Mouse (Mus musculus): ENCODE measurements at regions not wholly inside any gene's neighbourhood (a gene's known extent, or its start where the extent isn't known, plus 50 kb on each side); places are given as distances from the start of the nearest gene placed in this dataset.

DNA sequence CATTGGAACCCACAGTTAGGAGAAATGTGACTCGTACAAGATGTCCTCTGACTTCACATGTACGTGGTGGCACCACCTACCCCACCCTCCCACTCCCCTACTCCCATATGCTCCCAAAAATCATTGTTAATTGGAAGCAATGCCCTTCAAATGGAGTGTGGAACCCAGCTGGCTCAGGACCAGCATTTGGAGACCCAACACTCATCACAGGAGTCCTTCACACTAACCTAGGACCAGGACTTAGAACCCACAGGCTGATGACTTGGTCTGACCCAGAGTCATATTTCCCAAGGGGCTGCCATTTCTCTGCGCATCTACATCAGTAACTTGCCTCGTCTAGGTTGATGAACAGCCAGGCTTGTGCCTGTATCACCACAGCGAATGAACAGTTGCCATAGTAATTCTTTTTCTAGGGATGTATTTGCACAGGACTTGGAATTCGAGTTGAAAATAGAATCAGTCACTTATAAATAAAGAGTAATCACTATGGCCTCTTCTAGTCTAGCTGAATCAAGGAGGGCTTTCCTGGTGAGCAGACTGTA is 84.3 kb upstream of the Tmem108 start:
- Histone ChIP-seq H3K36me3 (ENCODE audit: control insufficient read depth, insufficient read depth) (no peaks in the 10 kb centered on the region), H3ac (ENCODE audit: control insufficient read depth, insufficient read length, low read depth) (no peak overlapping the region), H3K4me3 (ENCODE audit: insufficient read depth, poor library complexity, severe bottlenecking) (no peak overlapping the region), H3K79me2 (ENCODE audit: control insufficient read depth, insufficient read depth) (no peaks in the 10 kb centered on the region), H3K79me3 (ENCODE audit: low read depth) (no peaks in the 10 kb centered on the region), H3K27me3 (ENCODE audit: control insufficient read depth, insufficient read depth, insufficient read length) (no peaks in the 10 kb centered on the region)
- TF ChIP-seq FOSL1 (IDR thresholded peaks at IDR 0.05; ENCODE audit: insufficient read depth, low read length, poor library complexity, severe bottlenecking) (no peak), USF1 (IDR thresholded peaks at IDR 0.05; ENCODE audit: low read depth) (no peak), CEBPB (IDR thresholded peaks at IDR 0.05; ENCODE audit: low read depth) (no peak), MYOG (IDR thresholded peaks at IDR 0.05; ENCODE audit: control insufficient read depth, extremely low read depth, insufficient read length) (no peak), MAX (IDR thresholded peaks at IDR 0.05) (no peak), CTCF (IDR thresholded peaks at IDR 0.05; ENCODE audit: control insufficient read depth, insufficient read depth, insufficient read length) (no peak), MYOD1 (IDR thresholded peaks at IDR 0.05; ENCODE audit: control insufficient read depth, insufficient read length, low read depth) (no peak)

DNA sequence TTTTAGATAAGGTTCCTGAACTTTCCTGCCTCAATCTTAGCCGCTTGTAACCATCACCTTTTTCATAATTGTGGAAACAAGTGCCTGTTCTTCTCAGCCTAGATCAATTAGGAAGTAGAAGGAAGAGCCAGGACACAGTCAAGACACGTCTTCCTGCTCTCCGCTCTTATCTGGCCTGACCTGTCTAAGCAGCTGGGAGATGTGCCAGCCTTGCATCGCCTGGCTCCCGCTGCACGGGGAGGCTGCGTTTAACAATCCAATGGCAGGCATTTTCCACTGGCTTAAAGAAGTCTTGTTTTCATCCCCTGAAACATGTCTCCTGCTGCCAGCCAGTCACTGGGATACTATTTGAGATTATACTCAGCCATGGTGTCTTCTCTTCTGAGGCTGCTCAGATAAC is 86.3 kb upstream of the Tmem108 start:
- TF ChIP-seq USF1 (IDR thresholded peaks at IDR 0.05; ENCODE audit: low read depth) (no peak), MYOG (IDR thresholded peaks at IDR 0.05; ENCODE audit: control insufficient read depth, extremely low read depth, insufficient read length) (no peak), CTCF (IDR thresholded peaks at IDR 0.05; ENCODE audit: control insufficient read depth, insufficient read depth, insufficient read length) (no peak), MYOD1 (IDR thresholded peaks at IDR 0.05; ENCODE audit: control insufficient read depth, insufficient read length, low read depth) (no peak), CEBPB (IDR thresholded peaks at IDR 0.05; ENCODE audit: low read depth) (no peak), FOSL1 (IDR thresholded peaks at IDR 0.05; ENCODE audit: insufficient read depth, low read length, poor library complexity, severe bottlenecking) (no peak), MAX (IDR thresholded peaks at IDR 0.05) (no peak)
- Histone ChIP-seq H3K4me3 (ENCODE audit: insufficient read depth, poor library complexity, severe bottlenecking) (no peak overlapping the region), H3K27me3 (ENCODE audit: control insufficient read depth, insufficient read depth, insufficient read length) (no peaks in the 10 kb centered on the region), H3K79me2 (ENCODE audit: control insufficient read depth, insufficient read depth) (no peaks in the 10 kb centered on the region), H3K36me3 (ENCODE audit: control insufficient read depth, insufficient read depth) (no peaks in the 10 kb centered on the region), H3K79me3 (ENCODE audit: low read depth) (no peaks in the 10 kb centered on the region), H3ac (ENCODE audit: control insufficient read depth, insufficient read length, low read depth) (no peak overlapping the region)

DNA sequence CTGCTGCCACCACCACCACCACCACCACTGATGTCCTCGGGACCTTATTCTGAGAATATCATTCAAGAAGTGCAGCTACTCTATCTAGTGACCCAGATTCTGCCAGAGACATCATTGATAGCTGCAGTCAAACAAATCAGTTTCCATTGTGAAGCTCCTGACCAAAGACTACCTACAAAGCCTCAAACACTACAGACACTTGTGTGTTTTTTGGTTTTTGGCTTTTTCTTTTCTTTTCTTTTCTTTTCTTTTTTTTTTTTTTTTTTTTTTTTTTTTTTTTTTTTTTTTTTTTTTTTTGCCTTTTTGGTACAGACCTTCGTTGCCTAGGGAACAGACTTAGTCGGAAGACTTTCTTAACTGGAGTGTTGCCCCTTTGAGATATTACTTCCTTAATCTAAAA is 87.4 kb upstream of the Tmem108 start:
- Histone ChIP-seq H3K79me3 (ENCODE audit: low read depth) (no peaks in the 10 kb centered on the region), H3K27me3 (ENCODE audit: control insufficient read depth, insufficient read depth, insufficient read length) (no peaks in the 10 kb centered on the region), H3K79me2 (ENCODE audit: control insufficient read depth, insufficient read depth) (no peaks in the 10 kb centered on the region), H3ac (ENCODE audit: control insufficient read depth, insufficient read length, low read depth) (no peak overlapping the region), H3K36me3 (ENCODE audit: control insufficient read depth, insufficient read depth) (no peaks in the 10 kb centered on the region), H3K4me3 (ENCODE audit: insufficient read depth, poor library complexity, severe bottlenecking) (no peak overlapping the region)
- no peak for TF ChIP-seq CTCF (IDR thresholded peaks at IDR 0.05; ENCODE audit: control insufficient read depth, insufficient read depth, insufficient read length)
- no peak for TF ChIP-seq FOSL1 (IDR thresholded peaks at IDR 0.05; ENCODE audit: insufficient read depth, low read length, poor library complexity, severe bottlenecking)
- TF ChIP-seq USF1 (IDR thresholded peaks at IDR 0.05; ENCODE audit: low read depth) = no peak
- no peak for TF ChIP-seq MAX (IDR thresholded peaks at IDR 0.05)
- no peak for TF ChIP-seq CEBPB (IDR thresholded peaks at IDR 0.05; ENCODE audit: low read depth)
- TF ChIP-seq MYOG (IDR thresholded peaks at IDR 0.05; ENCODE audit: control insufficient read depth, extremely low read depth, insufficient read length) = no peak
- TF ChIP-seq MYOD1 (IDR thresholded peaks at IDR 0.05; ENCODE audit: control insufficient read depth, insufficient read length, low read depth) = no peak

DNA sequence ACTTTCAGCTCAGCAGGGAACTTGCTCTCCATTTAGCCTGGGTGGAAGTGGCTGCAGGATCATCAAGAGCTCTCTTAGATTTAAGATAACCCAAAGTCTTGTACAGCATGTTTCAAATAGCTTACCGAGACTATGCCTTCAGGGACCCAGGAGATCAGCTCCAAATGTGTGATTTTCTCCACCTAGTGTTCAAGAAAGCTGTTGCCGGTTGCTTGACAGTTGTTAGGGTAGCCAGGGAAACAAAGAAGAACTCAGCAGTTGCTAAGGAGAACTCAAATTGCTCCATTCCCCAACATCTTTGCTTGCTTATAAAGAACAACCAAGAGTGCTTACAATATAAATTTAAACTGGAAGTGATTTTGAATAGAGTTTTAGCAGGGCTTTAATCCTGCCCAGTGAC is 91.1 kb upstream of the Tmem108 start:
- Histone ChIP-seq H3K79me2 (ENCODE audit: control insufficient read depth, insufficient read depth) (no peaks in the 10 kb centered on the region), H3K27me3 (ENCODE audit: control insufficient read depth, insufficient read depth, insufficient read length) (no peaks in the 10 kb centered on the region), H3K4me3 (ENCODE audit: insufficient read depth, poor library complexity, severe bottlenecking) (no peak overlapping the region), H3ac (ENCODE audit: control insufficient read depth, insufficient read length, low read depth) (no peak overlapping the region), H3K36me3 (ENCODE audit: control insufficient read depth, insufficient read depth) (no peaks in the 10 kb centered on the region), H3K79me3 (ENCODE audit: low read depth) (no peaks in the 10 kb centered on the region)
- TF ChIP-seq MYOD1 (IDR thresholded peaks at IDR 0.05; ENCODE audit: control insufficient read depth, insufficient read length, low read depth) (no peak), MYOG (IDR thresholded peaks at IDR 0.05; ENCODE audit: control insufficient read depth, extremely low read depth, insufficient read length) (no peak), CEBPB (IDR thresholded peaks at IDR 0.05; ENCODE audit: low read depth) (no peak), MAX (IDR thresholded peaks at IDR 0.05) (no peak), USF1 (IDR thresholded peaks at IDR 0.05; ENCODE audit: low read depth) (no peak), CTCF (IDR thresholded peaks at IDR 0.05; ENCODE audit: control insufficient read depth, insufficient read depth, insufficient read length) (no peak), FOSL1 (IDR thresholded peaks at IDR 0.05; ENCODE audit: insufficient read depth, low read length, poor library complexity, severe bottlenecking) (no peak)

DNA sequence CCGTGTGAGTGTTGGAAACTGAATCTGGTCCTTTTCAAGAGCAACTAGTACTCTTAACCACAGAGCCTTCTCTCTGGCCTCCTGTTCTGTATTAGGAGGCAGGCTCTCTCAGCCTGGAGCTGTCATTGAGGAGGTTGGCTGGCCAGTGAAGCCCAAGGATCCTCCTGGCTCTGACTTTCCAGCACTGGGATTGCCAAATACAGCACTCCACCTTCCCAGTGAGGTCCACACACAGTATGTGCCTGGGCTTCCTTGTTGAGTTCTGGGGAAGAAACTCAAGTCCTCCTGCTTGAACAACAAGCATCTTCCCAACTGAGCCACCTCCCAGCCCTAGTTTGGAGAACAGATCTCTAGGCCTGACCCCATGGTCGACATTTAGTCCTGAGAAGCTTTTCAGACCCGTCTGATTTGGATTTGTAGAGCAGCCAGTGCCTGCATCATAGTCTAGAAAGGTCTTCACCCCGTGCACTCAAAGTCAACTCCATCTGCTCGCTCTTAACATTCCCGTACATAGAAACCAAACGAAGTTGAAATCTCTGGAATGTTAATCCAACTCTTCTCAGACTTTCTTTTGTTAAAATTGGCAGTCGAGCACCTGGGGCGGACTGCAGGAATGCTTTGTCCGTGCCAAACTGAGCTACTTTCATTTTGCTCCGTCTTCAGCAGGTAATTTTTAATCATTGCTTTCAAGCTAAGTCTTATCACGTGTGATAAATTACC is 99.2 kb upstream of the Tmem108 start:
- Histone ChIP-seq H3K79me3 (ENCODE audit: low read depth) (no peaks in the 10 kb centered on the region), H3K79me2 (ENCODE audit: control insufficient read depth, insufficient read depth) (no peaks in the 10 kb centered on the region), H3K4me3 (ENCODE audit: insufficient read depth, poor library complexity, severe bottlenecking) (no peak overlapping the region), H3K36me3 (ENCODE audit: control insufficient read depth, insufficient read depth) (no peaks in the 10 kb centered on the region), H3K27me3 (ENCODE audit: control insufficient read depth, insufficient read depth, insufficient read length) (no peaks in the 10 kb centered on the region), H3ac (ENCODE audit: control insufficient read depth, insufficient read length, low read depth) (no peak overlapping the region)
- no peak for TF ChIP-seq MAX (IDR thresholded peaks at IDR 0.05)

DNA sequence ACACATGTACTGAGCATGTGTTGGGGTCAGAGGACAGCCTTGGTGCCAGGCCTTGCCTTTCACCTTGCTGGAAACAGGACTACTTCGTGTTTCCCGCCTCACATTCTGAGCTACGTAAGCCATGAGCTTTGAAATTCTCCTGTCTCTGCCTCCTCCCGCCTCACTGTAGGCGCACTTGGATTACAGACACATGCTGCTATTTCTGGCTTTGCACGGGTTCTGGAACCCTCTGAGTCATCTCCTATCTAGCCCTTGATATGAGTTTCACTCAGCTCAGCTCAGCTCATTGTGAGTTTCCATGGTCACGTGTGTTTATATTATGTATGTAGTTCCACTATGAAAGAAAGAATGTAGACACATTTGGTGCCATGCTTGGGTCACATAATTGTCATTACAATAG is 100.9 kb upstream of the Tmem108 start:
- TF ChIP-seq MAX (IDR thresholded peaks at IDR 0.05) (no peak), FOSL1 (IDR thresholded peaks at IDR 0.05; ENCODE audit: insufficient read depth, low read length, poor library complexity, severe bottlenecking) (no peak), MYOG (IDR thresholded peaks at IDR 0.05; ENCODE audit: control insufficient read depth, extremely low read depth, insufficient read length) (no peak)
- H3K4me3 ChIP-seq (ENCODE audit: insufficient read depth, poor library complexity, severe bottlenecking) = no peak overlapping the region
- no peaks in the 10 kb centered on the region for H3K79me2 ChIP-seq (ENCODE audit: control insufficient read depth, insufficient read depth)
- no peaks in the 10 kb centered on the region for H3K79me3 ChIP-seq (ENCODE audit: low read depth)
- H3K36me3 ChIP-seq (ENCODE audit: control insufficient read depth, insufficient read depth) = no peaks in the 10 kb centered on the region
- no peak overlapping the region for H3ac ChIP-seq (ENCODE audit: control insufficient read depth, insufficient read length, low read depth)
- H3K27me3 ChIP-seq (ENCODE audit: control insufficient read depth, insufficient read depth, insufficient read length) = no peaks in the 10 kb centered on the region

All from C2C12 (cell line).